Mouse (Mus musculus): Measurements from ENCODE around the gene Msrb3.
A peak's percentile ranks its signal among the peaks of the same experiment; 100 is the strongest.

Msrb3 gene

GRCm38 (mm10) chr10:120745138-120745856 lies 153.6 kb downstream of the Msrb3 start:
- peak; percentile 83 for DNase-seq

DNA sequence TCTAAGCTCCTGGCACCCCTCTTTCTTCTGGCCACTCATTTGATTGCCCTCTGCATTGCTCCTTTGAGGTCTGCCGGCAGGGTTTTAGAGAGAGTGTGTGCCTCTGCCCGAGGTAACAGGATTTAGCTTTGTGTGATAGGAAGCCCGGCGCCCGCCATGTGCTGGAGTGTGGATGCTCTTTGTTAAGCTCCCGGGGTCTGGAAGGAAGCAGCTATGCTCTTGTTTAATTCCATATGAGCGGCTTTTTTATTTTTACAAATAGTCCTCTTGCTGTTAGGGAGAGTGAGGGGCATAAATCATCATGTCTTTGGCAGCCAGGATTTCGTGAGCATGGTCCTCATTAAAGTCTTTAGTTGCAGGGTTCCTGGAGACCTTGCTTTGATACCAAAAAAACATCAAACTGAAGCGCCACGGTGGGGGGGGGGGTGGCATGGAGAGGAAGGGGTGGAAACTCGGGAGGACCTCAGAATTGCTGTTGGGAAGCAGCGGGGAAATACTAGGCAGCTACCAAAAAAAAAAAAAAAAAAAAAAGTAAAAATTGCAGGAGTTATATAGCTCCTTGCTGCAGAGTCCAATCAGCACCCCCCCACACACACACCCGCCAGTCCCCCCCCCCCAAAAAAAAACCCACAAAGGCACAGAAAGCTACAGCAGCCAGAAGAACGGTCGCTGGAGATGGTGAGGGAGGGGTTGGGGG lies 154.3 kb downstream of the Msrb3 start:
- no peak for DNase-seq

GRCm38 (mm10) chr10:120736508-120737069 lies 162.3 kb downstream of the Msrb3 start:
- DNase-seq = no peak

DNA sequence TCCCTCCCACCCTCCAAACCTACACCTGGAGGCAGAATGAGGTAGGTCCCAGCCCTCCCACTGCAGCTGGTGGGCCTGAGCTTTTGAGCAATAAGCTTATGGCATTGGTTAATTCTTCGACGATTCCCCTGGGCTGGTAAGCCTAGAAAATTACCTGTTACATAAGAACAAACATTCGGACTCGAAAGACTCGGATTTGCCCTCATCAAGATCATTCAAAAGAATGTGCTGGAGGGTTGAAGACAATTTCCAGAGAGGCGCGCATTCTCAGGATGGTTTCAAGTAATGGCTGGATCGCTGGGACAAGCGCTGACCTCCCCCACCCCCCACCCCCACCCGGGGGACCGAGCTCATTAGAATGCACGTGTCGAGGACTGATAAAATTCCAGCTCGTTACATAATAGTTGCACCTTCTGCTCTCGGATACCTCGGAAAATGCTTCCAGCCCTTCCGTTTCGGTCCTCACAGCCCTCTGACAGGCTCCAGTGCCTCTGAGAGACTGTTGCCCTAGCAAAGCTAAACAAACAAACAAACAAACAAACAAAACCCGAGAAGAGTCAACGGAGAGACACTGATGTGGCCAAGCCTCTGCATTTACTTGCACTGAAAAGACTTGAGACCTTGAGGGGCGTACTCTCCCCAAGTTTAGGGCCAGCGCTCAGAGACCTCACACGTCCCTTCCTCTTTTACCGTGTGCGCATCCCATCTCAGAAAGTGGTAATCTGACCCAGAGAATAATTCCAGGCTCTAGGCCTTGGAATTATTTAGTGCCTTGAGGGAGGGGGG lies 163.0 kb downstream of the Msrb3 start:
- peak; percentile 19 for DNase-seq

GRCm38 (mm10) chr10:120734364-120734763 lies 164.5 kb downstream of the Msrb3 start:
- no peak for DNase-seq

Data from kidney, adult 9 months (tissue).